Mouse (Mus musculus): ENCODE data around the gene Dhh. TPM values are rescaled to one million over a fixed set of nuclear protein-coding genes. Genes with fewer than 3 reads are reported as not detected.

Gene Dhh
- total RNA-seq, 1 experiment from 2014 or later: not detected

GRCm38 (mm10) chr15:98917538-98918498, 19.5 kb upstream of the Dhh start, which contains the start of gene Lmbr1l:
TSS of gene Lmbr1l (minus strand) at chr15:98918231.
- ATAC-seq (replicated peaks; ENCODE audit: insufficient number of reproducible peaks, low FRiP score, low TSS enrichment, poor library complexity, severe bottlenecking): peak; percentile 99

- no peak for ATAC-seq (replicated peaks; ENCODE audit: insufficient number of reproducible peaks, low FRiP score, low TSS enrichment, poor library complexity, severe bottlenecking)
Observed at GRCm38 (mm10) chr15:98917091-98917490, 18.8 kb upstream of the Dhh start.

GRCm38 (mm10) chr15:98916016-98916415, 17.7 kb upstream of the Dhh start:
- no peak for ATAC-seq (replicated peaks; ENCODE audit: insufficient number of reproducible peaks, low FRiP score, low TSS enrichment, poor library complexity, severe bottlenecking)

- ATAC-seq (replicated peaks; ENCODE audit: insufficient number of reproducible peaks, low FRiP score, low TSS enrichment, poor library complexity, severe bottlenecking): no peak
Observed at GRCm38 (mm10) chr15:98914903-98915302, 16.6 kb upstream of the Dhh start.

GRCm38 (mm10) chr15:98904692-98905091, 6.4 kb upstream of the Dhh start:
- 0 out of 2 replicates have a peak, but pooled peaks have one; percentile 30 for ATAC-seq (replicated peaks; ENCODE audit: insufficient number of reproducible peaks, low FRiP score, low TSS enrichment, poor library complexity, severe bottlenecking)

- ATAC-seq (replicated peaks; ENCODE audit: insufficient number of reproducible peaks, low FRiP score, low TSS enrichment, poor library complexity, severe bottlenecking): no peak
Observed at GRCm38 (mm10) chr15:98902600-98902999, 4.3 kb upstream of the Dhh start.

GRCm38 (mm10) chr15:98901530-98901929, 3.2 kb upstream of the Dhh start:
- ATAC-seq (replicated peaks; ENCODE audit: insufficient number of reproducible peaks, low FRiP score, low TSS enrichment, poor library complexity, severe bottlenecking): no peak

- ATAC-seq (replicated peaks; ENCODE audit: insufficient number of reproducible peaks, low FRiP score, low TSS enrichment, poor library complexity, severe bottlenecking): no peak
Observed at GRCm38 (mm10) chr15:98897495-98897894, 845 bp downstream of the Dhh start.

GRCm38 (mm10) chr15:98895635-98896589, 2.4 kb downstream of the Dhh start:
- ATAC-seq (replicated peaks; ENCODE audit: insufficient number of reproducible peaks, low FRiP score, low TSS enrichment, poor library complexity, severe bottlenecking): no peak

GRCm38 (mm10) chr15:98894746-98895634, 3.4 kb downstream of the Dhh start:
- no peak for ATAC-seq (replicated peaks; ENCODE audit: insufficient number of reproducible peaks, low FRiP score, low TSS enrichment, poor library complexity, severe bottlenecking)

GRCm38 (mm10) chr15:98893940-98894745, 4.2 kb downstream of the Dhh start, which contains the start of gene Rhebl1:
TSS of gene Rhebl1 (minus strand) at chr15:98894540.
- ATAC-seq (replicated peaks; ENCODE audit: insufficient number of reproducible peaks, low FRiP score, low TSS enrichment, poor library complexity, severe bottlenecking): no peak

- no peak for ATAC-seq (replicated peaks; ENCODE audit: insufficient number of reproducible peaks, low FRiP score, low TSS enrichment, poor library complexity, severe bottlenecking)
Observed at GRCm38 (mm10) chr15:98893036-98893435, 5.3 kb downstream of the Dhh start.

- peak; percentile 64 for ATAC-seq (replicated peaks; ENCODE audit: insufficient number of reproducible peaks, low FRiP score, low TSS enrichment, poor library complexity, severe bottlenecking)
Observed at GRCm38 (mm10) chr15:98891907-98892606, 6.3 kb downstream of the Dhh start.

GRCm38 (mm10) chr15:98891198-98891742, 7.1 kb downstream of the Dhh start:
- no peak for ATAC-seq (replicated peaks; ENCODE audit: insufficient number of reproducible peaks, low FRiP score, low TSS enrichment, poor library complexity, severe bottlenecking)

- no peak for ATAC-seq (replicated peaks; ENCODE audit: insufficient number of reproducible peaks, low FRiP score, low TSS enrichment, poor library complexity, severe bottlenecking)
Observed at GRCm38 (mm10) chr15:98887526-98887925, 10.8 kb downstream of the Dhh start.

- no peak for ATAC-seq (replicated peaks; ENCODE audit: insufficient number of reproducible peaks, low FRiP score, low TSS enrichment, poor library complexity, severe bottlenecking)
Observed at GRCm38 (mm10) chr15:98886667-98887387, 11.5 kb downstream of the Dhh start.
